Mouse (Mus musculus) ES-Bruce4 (cell line): ENCODE measurements around the gene Pdcd1lg2. TPM values are rescaled to one million over a fixed set of nuclear protein-coding genes. Genes with fewer than 3 reads are reported as not detected.

Experiments used
- H3K27ac ChIP-seq: 2 replicates; pipeline ENCODE4 v1.5.1; 2012; ENCODE audit warnings: low read length, inconsistent platforms; ENCODE audit not compliant: insufficient read depth
- H3K27me3 ChIP-seq: 2 replicates; pipeline ENCODE4 v1.6.1; 2012; ENCODE audit warnings: mild to moderate bottlenecking, low read length, inconsistent platforms; ENCODE audit not compliant: control insufficient read depth, poor library complexity, insufficient read depth, severe bottlenecking
- H3K36me3 ChIP-seq: 2 replicates; pipeline ENCODE4 v1.6.1; 2012; ENCODE audit warnings: inconsistent platforms, mild to moderate bottlenecking, low read length, moderate library complexity; ENCODE audit not compliant: control insufficient read depth, poor library complexity, insufficient read depth, severe bottlenecking
- H3K4me1 ChIP-seq: one replicate; pipeline ENCODE4 v1.8.1; 2011; ENCODE audit warnings: low read length; ENCODE audit not compliant: control insufficient read depth, insufficient read depth
- H3K4me3 ChIP-seq: 2 replicates; pipeline ENCODE4 v1.5.1; 2011; ENCODE audit warnings: low read depth, mild to moderate bottlenecking, low read length
- H3K9ac ChIP-seq: 2 replicates; pipeline ENCODE4 v1.6.1; 2012; ENCODE audit warnings: low read depth, mild to moderate bottlenecking, inconsistent platforms; ENCODE audit not compliant: poor library complexity, severe bottlenecking
- H3K9me3 ChIP-seq: replicated peaks from 2 replicates; pipeline ENCODE4 v1.6.1; 2012; ENCODE audit warnings: mild to moderate bottlenecking, low read length, inconsistent platforms; ENCODE audit not compliant: control insufficient read depth, poor library complexity, insufficient read depth, severe bottlenecking
- CTCF ChIP-seq: IDR thresholded peaks from one replicate; pipeline ENCODE4 v1.8.1; 2011; ENCODE audit warnings: low read depth, low read length
- EP300 ChIP-seq: IDR thresholded peaks from 2 replicates; pipeline ENCODE4 v1.6.1; 2011; ENCODE audit warnings: low read depth, low read length; ENCODE audit not compliant: insufficient read depth
- POLR2A ChIP-seq: IDR thresholded peaks from one replicate; pipeline ENCODE4 v1.8.1; 2011; ENCODE audit warnings: low read length; ENCODE audit not compliant: insufficient read depth
- polyA plus RNA-seq: library from polyadenylated mRNA; stranded (reverse); fragments of >200 nt; gene quantifications from 2 replicates; pipeline ENCODE4 v1.2.4, GENCODE M21; 2011; ENCODE audit warnings: low read depth; ENCODE audit not compliant: missing spikeins, insufficient read depth, insufficient read length

The Pdcd1lg2 gene
- polyA plus RNA-seq, 1 experiment = not detected

DNA sequence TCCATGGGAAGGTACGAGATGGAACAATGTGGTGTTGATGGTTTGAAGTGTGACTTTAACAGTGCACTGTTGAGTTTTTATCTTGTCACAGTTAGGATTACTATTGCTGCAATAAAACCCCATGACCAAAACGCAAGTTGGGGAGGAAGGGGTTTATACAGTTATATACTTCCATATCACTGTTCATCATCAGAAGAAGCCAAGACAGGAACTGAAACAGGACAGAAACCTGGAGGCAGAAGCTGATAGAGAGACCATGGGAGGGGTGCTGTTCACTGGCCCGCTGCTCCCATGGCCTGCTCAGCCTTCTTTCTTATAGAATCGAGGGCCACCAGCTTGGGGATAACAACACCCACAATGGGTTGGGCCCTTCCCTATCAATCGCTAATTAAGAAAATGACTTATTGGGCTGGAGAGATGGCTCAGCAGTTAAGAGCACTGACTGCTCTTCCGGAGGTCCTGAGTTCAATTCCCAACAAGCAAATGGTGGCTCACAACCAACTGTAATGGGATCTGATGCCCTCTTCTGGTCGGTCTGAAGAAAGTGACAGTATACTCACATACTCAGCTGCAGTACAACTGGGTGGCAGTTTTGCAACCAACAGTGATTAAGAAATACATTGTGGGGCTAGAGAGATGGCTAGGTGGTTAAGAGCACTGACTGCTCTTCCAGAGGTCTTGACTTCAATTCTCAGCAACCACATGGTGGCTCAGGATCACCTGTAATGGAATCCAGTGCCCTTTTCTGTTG lies 53.1 kb downstream of the Pdcd1lg2 start:
- no peaks in the 10 kb centered on the region for H3K36me3 ChIP-seq
- no peaks in the 10 kb centered on the region for H3K4me1 ChIP-seq
- no peaks in the 10 kb centered on the region for H3K27me3 ChIP-seq
- H3K9me3 ChIP-seq = no peaks in the 10 kb centered on the region
- no peak overlapping the region for H3K9ac ChIP-seq
- no peak overlapping the region for H3K27ac ChIP-seq
- H3K4me3 ChIP-seq = no peak overlapping the region
- TF ChIP-seq CTCF = no peak
- no peak for TF ChIP-seq EP300
- no peak for TF ChIP-seq POLR2A

DNA sequence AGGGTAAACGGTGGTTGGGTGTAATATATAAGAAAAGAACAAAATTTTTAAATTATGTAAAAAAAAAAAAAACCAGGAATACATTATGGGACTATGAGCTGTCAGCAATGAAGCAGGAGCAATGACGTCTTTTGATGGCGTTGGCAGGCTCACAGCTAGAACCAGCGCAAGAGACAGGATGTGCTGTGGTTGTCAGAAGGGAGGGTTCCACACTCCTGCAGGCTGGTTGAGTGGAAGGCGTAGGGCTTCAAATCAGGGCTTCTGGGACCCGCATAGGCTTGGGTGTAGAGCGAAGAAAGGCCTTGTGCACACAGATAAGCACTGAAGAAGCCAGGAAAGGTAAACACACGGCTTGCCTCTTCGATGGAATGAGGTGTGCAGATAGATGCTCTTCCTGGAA lies 56.1 kb downstream of the Pdcd1lg2 start:
- Histone ChIP-seq H3K27ac (no peak overlapping the region), H3K9ac (no peak overlapping the region), H3K9me3 (no peaks in the 10 kb centered on the region), H3K36me3 (no peaks in the 10 kb centered on the region), H3K27me3 (no peaks in the 10 kb centered on the region), H3K4me3 (no peak overlapping the region), H3K4me1 (peaks cover 1% of the 10 kb centered on the region)
- TF ChIP-seq POLR2A = no peak
- no peak for TF ChIP-seq CTCF
- no peak for TF ChIP-seq EP300

GRCm38 (mm10) chr19:29468941-29469685 lies 58.4 kb downstream of the Pdcd1lg2 start:
- H3K9me3 ChIP-seq = no peaks in the 10 kb centered on the region
- H3K4me3 ChIP-seq = no peak overlapping the region
- H3K4me1 ChIP-seq = peaks cover 1% of the 10 kb centered on the region
- H3K27ac ChIP-seq = no peak overlapping the region
- no peaks in the 10 kb centered on the region for H3K36me3 ChIP-seq
- TF ChIP-seq EP300 (no peak), POLR2A (no peak), CTCF (no peak)
- no peak overlapping the region for H3K9ac ChIP-seq
- H3K27me3 ChIP-seq = no peaks in the 10 kb centered on the region

DNA sequence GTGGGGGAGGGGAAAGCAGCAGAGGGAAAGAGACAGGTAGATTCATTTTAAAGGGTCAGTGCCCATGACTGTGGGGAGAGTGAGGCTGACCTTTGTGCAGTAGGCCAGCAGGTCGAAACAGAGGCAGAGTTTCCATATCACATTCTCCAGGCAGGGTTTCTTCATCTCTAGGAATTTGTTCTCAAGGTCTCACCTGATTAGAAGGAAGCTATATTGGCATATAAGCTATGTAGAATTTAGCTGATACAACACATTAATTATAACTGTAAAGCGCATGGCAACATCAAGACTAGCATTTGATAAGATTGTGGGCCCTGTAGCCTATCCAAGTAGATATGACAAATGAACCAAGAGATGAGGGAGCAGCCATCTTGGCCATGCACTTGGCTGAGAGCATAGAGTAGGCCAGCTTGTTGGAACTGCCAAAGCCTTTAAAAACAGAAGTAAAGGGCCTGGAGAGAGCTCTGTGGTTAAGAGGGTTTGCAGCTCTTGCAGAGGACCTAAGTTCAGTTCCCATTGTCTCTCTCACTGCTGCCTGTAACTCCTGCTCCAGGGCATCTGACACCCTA lies 59.1 kb downstream of the Pdcd1lg2 start:
- no peak for TF ChIP-seq EP300
- TF ChIP-seq POLR2A = no peak
- no peak for TF ChIP-seq CTCF
- peaks cover 1% of the 10 kb centered on the region for H3K4me1 ChIP-seq
- H3K9ac ChIP-seq = no peak overlapping the region
- H3K9me3 ChIP-seq = no peaks in the 10 kb centered on the region
- no peaks in the 10 kb centered on the region for H3K36me3 ChIP-seq
- no peaks in the 10 kb centered on the region for H3K27me3 ChIP-seq
- no peak overlapping the region for H3K4me3 ChIP-seq
- H3K27ac ChIP-seq = no peak overlapping the region

DNA sequence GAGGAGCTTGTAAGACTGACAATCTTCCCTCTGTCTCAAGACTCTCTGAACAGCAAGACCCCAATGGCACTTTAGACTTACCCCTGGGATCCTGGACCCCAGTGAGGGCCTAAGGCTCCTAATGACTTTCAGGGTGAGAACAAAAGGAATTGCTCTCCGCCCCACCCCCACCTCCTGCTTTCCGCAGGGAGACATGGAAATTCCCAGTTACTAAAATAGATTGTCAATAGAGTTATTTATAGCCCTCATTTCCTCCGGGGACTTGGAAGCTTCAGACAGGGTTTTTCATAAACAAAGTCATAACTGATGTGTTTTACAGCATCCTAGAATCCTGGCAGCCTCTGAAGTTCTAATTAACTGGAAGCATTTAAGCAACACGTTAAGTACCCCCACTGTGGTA lies 59.9 kb downstream of the Pdcd1lg2 start:
- Histone ChIP-seq H3K9me3 (no peaks in the 10 kb centered on the region), H3K4me3 (no peak overlapping the region), H3K27ac (no peak overlapping the region), H3K9ac (no peak overlapping the region), H3K4me1 (peaks cover 1% of the 10 kb centered on the region), H3K36me3 (no peaks in the 10 kb centered on the region), H3K27me3 (no peaks in the 10 kb centered on the region)
- TF ChIP-seq CTCF (no peak), EP300 (no peak)

GRCm38 (mm10) chr19:29472424-29472823 lies 61.7 kb downstream of the Pdcd1lg2 start:
- Histone ChIP-seq H3K27me3 (no peaks in the 10 kb centered on the region), H3K9me3 (no peaks in the 10 kb centered on the region), H3K36me3 (no peaks in the 10 kb centered on the region), H3K9ac (no peak overlapping the region), H3K4me3 (no peak overlapping the region), H3K27ac (no peak overlapping the region), H3K4me1 (peaks cover 1% of the 10 kb centered on the region)
- no peak for TF ChIP-seq CTCF
- no peak for TF ChIP-seq POLR2A
- TF ChIP-seq EP300 = no peak
